Mouse (Mus musculus): Measurements from ENCODE around the gene Dexi. TPM values are rescaled to one million over a fixed set of nuclear protein-coding genes. Genes with fewer than 3 reads are reported as not detected.
A peak's percentile ranks its signal among the peaks of the same experiment; 100 is the strongest.

Dexi gene
- polyA plus RNA-seq (2015; fragmentation: Nextera tagmentation; extraction: Ambion mirVana): 25.5 and 25.6 TPM in 2 replicates

GRCm38 (mm10) chr16:10542698-10543365, at the start of gene Dexi:
Dexi (minus strand) TSS chr16:10543054.
- H3K36me3 ChIP-seq: no peaks in the 10 kb centered on the region
- H3K4me1 ChIP-seq: peaks cover 45% of the 10 kb centered on the region
- peak within 1 kb of the TSS; percentile 85 for H3K4me2 ChIP-seq
- peak; percentile 93 for ATAC-seq (ENCODE audit: borderline replicate concordance, extremely low read depth, low FRiP score, low TSS enrichment)
- peak within 1 kb of the TSS; percentile 83 for H3K9ac ChIP-seq
- H3K9me3 ChIP-seq: no peaks in the 10 kb centered on the region
- H3K4me3 ChIP-seq: peak within 1 kb of the TSS; percentile 72
- WGBS: under 1% methylated on average over 60 of the region's 61 CpGs
- peak within 1 kb of the TSS; percentile 89 for H3K27ac ChIP-seq
- H3K27me3 ChIP-seq: no peaks in the 10 kb centered on the region

GRCm38 (mm10) chr16:10586546-10586945, 43.7 kb upstream of the Dexi start:
- ATAC-seq (ENCODE audit: borderline replicate concordance, extremely low read depth, low FRiP score, low TSS enrichment): no peak
- WGBS: 70% methylated on average over 3 of the region's 3 CpGs
- H3K36me3 ChIP-seq: no peaks in the 10 kb centered on the region; the same call in 1 of the 2 replicates
- H3K27ac ChIP-seq: no peak overlapping the region
- H3K4me2 ChIP-seq: no peak overlapping the region
- H3K9me3 ChIP-seq: no peaks in the 10 kb centered on the region
- no peaks in the 10 kb centered on the region for H3K27me3 ChIP-seq
- no peak overlapping the region for H3K9ac ChIP-seq
- no peaks in the 10 kb centered on the region for H3K4me1 ChIP-seq
- H3K4me3 ChIP-seq: no peak overlapping the region

DNA sequence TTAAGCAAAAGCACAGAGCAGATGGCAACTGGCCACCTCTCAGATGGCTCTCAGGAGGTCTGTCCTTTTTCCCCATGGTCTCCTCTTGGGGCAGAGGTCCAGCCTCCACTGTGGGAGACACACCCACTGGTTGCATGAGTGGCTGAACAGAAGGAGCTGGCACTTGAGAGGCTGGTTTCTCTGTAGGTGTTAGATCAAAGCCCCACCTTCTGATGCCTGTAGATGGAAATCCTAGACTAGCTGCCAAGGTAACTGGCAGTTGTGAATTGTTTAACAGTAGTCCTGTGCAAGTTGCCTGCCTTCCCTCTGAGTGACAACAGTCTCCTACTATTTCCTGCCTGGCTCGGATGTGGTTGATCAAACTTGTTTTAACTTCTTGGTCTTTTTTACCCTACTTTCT, 42.3 kb upstream of the Dexi start:
- no peak overlapping the region for H3K27ac ChIP-seq
- H3K4me3 ChIP-seq: no peak overlapping the region
- H3K4me2 ChIP-seq: no peak overlapping the region
- no peaks in the 10 kb centered on the region for H3K27me3 ChIP-seq
- ATAC-seq (ENCODE audit: borderline replicate concordance, extremely low read depth, low FRiP score, low TSS enrichment): no peak
- 57% methylated on average over 1 of the region's 1 CpGs for WGBS
- H3K9me3 ChIP-seq: no peaks in the 10 kb centered on the region
- no peak overlapping the region for H3K9ac ChIP-seq
- 0 out of 2 replicates have a peak, but pooled peaks cover 3% of the 10 kb centered on the region for H3K36me3 ChIP-seq
- H3K4me1 ChIP-seq: no peaks in the 10 kb centered on the region

DNA sequence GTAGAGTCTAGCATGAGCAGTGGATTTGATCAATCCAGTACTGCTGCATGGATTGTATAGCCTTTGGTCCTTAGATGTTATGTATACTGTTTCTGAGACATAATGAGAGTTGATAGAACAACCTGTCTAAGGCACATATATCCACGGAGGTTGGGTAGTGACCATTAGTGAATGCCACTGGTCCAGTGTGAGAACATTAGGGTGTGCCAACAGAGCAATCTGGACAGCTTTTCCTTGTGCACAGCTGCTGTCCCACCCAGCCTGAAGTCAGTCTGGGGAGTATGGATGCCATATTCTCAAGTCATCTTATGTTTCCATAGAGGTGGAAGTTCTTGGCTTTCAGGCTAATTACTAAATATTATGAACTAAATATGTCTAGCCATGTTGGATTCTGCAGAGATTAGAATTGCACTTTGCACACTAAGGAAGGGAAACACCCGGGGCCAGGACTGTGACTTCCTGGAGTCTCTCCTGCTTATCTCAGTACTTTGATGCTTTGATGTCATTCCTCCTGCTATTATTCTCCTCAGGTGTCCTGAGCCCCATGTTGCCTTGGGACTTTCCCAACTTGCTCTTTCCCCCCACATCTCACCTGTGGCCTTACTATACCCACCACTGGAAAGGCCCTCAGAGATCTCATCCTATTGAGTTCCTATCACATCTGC, 38.5 kb upstream of the Dexi start:
- peaks cover 6% of the 10 kb centered on the region for H3K36me3 ChIP-seq

GRCm38 (mm10) chr16:10578376-10578775, 35.5 kb upstream of the Dexi start:
- no peak overlapping the region for H3K9ac ChIP-seq
- no peak overlapping the region for H3K27ac ChIP-seq
- no peaks in the 10 kb centered on the region for H3K4me1 ChIP-seq
- no peak overlapping the region for H3K4me3 ChIP-seq
- no peak for ATAC-seq (ENCODE audit: borderline replicate concordance, extremely low read depth, low FRiP score, low TSS enrichment)
- no peak overlapping the region for H3K4me2 ChIP-seq
- H3K27me3 ChIP-seq: no peaks in the 10 kb centered on the region
- peaks cover 18% of the 10 kb centered on the region for H3K36me3 ChIP-seq
- 58% methylated on average over 1 of the region's 1 CpGs for WGBS
- H3K9me3 ChIP-seq: no peaks in the 10 kb centered on the region

More for the DNA sequence above, 38.5 kb upstream of the Dexi start:
- Histone ChIP-seq H3K27me3 (no peaks in the 10 kb centered on the region), H3K4me2 (no peak overlapping the region), H3K9me3 (no peaks in the 10 kb centered on the region), H3K9ac (no peak overlapping the region), H3K4me3 (no peak overlapping the region), H3K4me1 (no peaks in the 10 kb centered on the region), H3K27ac (no peak overlapping the region)
- no peak for ATAC-seq (ENCODE audit: borderline replicate concordance, extremely low read depth, low FRiP score, low TSS enrichment)
- WGBS: 79% methylated on average over 2 of the region's 2 CpGs

DNA sequence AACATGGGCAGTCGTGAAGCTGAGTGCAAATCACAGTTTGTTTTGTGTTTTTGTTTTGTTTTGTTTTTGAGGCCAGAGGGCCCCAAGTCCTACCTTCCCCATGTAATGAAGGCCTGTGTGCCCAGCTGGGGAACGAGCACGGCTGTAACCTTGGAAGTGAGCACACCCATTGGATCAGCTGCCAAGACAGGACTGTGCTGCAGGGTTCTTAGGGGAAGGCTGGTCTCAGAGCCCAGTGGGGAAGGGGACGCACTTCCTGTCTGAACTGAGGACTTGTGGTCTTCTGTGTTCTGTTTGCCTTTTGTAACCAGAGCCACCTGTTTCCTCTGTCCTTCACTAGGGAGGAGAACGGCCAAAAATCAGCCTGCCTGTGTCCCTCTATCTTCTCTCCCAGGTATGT, 34.7 kb upstream of the Dexi start:
- no peak for ATAC-seq (ENCODE audit: borderline replicate concordance, extremely low read depth, low FRiP score, low TSS enrichment)
- Histone ChIP-seq H3K4me2 (no peak overlapping the region), H3K9ac (no peak overlapping the region), H3K36me3 (peaks cover 20% of the 10 kb centered on the region), H3K4me1 (no peaks in the 10 kb centered on the region), H3K27me3 (no peaks in the 10 kb centered on the region), H3K27ac (no peak overlapping the region), H3K9me3 (no peaks in the 10 kb centered on the region), H3K4me3 (no peak overlapping the region)
- WGBS: 57% methylated on average over 5 of the region's 5 CpGs

- H3K4me3 ChIP-seq: no peak overlapping the region
- no peak overlapping the region for H3K27ac ChIP-seq
- WGBS: 86% methylated on average over 4 of the region's 4 CpGs
- H3K27me3 ChIP-seq: no peaks in the 10 kb centered on the region
- no peak overlapping the region for H3K9ac ChIP-seq
- no peak overlapping the region for H3K4me2 ChIP-seq
- H3K4me1 ChIP-seq: no peaks in the 10 kb centered on the region
- no peaks in the 10 kb centered on the region for H3K9me3 ChIP-seq
- peaks cover 20% of the 10 kb centered on the region for H3K36me3 ChIP-seq
- ATAC-seq (ENCODE audit: borderline replicate concordance, extremely low read depth, low FRiP score, low TSS enrichment): no peak
These were observed 33.1 kb upstream of the Dexi start for GRCm38 (mm10) chr16:10575915-10576314.

- ATAC-seq (ENCODE audit: borderline replicate concordance, extremely low read depth, low FRiP score, low TSS enrichment): no peak
- Histone ChIP-seq H3K4me2 (no peak overlapping the region), H3K27ac (no peak overlapping the region), H3K27me3 (no peaks in the 10 kb centered on the region), H3K4me1 (no peaks in the 10 kb centered on the region), H3K9ac (no peak overlapping the region), H3K9me3 (no peaks in the 10 kb centered on the region), H3K36me3 (peaks cover 21% of the 10 kb centered on the region), H3K4me3 (no peak overlapping the region)
- WGBS: 64% methylated on average over 2 of the region's 2 CpGs
These were observed 32.1 kb upstream of the Dexi start for GRCm38 (mm10) chr16:10574936-10575335.

DNA sequence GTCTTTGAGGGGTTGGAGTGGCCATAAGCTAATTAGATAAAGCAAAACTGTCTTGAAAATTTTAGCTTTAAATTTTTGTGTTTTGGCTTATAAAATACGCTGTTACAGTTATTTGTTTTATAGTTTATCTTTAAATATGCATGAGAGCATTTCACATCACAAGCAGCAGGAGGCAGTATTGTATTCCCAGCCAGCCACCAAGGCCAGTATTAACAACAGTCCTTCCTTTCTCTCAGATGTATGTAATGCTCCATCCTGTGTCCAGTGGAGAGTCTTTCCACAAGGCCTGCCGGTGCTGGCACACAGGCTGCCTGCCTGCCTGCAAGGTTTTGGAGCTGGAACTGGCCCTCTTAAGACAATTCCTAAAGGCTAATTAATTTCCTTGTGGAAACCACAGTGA, 29.0 kb upstream of the Dexi start:
- H3K36me3 ChIP-seq: peaks cover 25% of the 10 kb centered on the region; the same call in 1 of the 2 replicates
- H3K4me1 ChIP-seq: no peaks in the 10 kb centered on the region
- no peak overlapping the region for H3K9ac ChIP-seq
- no peaks in the 10 kb centered on the region for H3K27me3 ChIP-seq
- H3K27ac ChIP-seq: no peak overlapping the region
- no peak overlapping the region for H3K4me3 ChIP-seq
- 39% methylated on average over 2 of the region's 2 CpGs for WGBS
- ATAC-seq (ENCODE audit: borderline replicate concordance, extremely low read depth, low FRiP score, low TSS enrichment): no peak
- H3K4me2 ChIP-seq: no peak overlapping the region
- no peaks in the 10 kb centered on the region for H3K9me3 ChIP-seq

- no peak overlapping the region for H3K4me2 ChIP-seq
- ATAC-seq (ENCODE audit: borderline replicate concordance, extremely low read depth, low FRiP score, low TSS enrichment): no peak
- no peaks in the 10 kb centered on the region for H3K9me3 ChIP-seq
- no peaks in the 10 kb centered on the region for H3K27me3 ChIP-seq
- H3K4me3 ChIP-seq: no peak overlapping the region
- H3K9ac ChIP-seq: no peak overlapping the region
- no peaks in the 10 kb centered on the region for H3K4me1 ChIP-seq
- 59% methylated on average over 1 of the region's 1 CpGs for WGBS
- peaks cover 25% of the 10 kb centered on the region; the same call in 1 of the 2 replicates for H3K36me3 ChIP-seq
- no peak overlapping the region for H3K27ac ChIP-seq
These were observed 27.9 kb upstream of the Dexi start for GRCm38 (mm10) chr16:10570708-10571107.

DNA sequence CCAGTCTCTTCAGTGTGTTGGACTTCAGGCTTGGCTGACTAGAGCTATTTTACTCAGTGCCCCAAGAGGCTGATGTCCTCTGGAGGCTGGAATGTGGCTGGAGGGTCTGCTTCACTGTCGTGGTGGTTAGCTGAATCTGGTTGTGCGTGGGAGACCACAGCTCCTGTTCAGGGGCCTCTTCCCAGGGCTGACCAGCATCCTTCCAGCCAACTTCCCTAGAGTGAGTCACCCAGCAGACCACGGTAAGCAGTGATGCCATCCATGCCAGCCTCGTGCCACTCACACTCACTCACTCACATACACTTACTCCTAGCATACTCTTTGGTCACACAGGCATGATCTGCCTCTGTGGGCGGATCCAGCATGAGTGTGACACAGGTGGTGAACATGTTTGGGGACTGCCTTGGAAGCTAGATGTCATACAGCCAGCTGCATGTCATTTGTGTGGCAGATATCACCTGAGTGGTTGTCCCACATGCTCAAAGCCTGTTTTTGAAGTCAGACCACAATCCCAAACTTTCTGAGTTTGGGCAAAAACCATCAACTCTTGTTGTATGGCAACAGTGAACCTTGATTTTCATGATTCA, 27.0 kb upstream of the Dexi start:
- Histone ChIP-seq H3K4me2 (no peak overlapping the region), H3K9me3 (no peaks in the 10 kb centered on the region), H3K9ac (no peak overlapping the region), H3K4me1 (no peaks in the 10 kb centered on the region), H3K27ac (no peak overlapping the region), H3K4me3 (no peak overlapping the region), H3K27me3 (no peaks in the 10 kb centered on the region), H3K36me3 (peaks cover 25% of the 10 kb centered on the region; the same call in 1 of the 2 replicates)
- no peak for ATAC-seq (ENCODE audit: borderline replicate concordance, extremely low read depth, low FRiP score, low TSS enrichment)
- 82% methylated on average over 5 of the region's 5 CpGs for WGBS

- 0 out of 2 replicates have a peak, but pooled peaks cover 12% of the 10 kb centered on the region for H3K36me3 ChIP-seq
- ATAC-seq (ENCODE audit: borderline replicate concordance, extremely low read depth, low FRiP score, low TSS enrichment): no peak
These were observed 24.3 kb upstream of the Dexi start for GRCm38 (mm10) chr16:10567153-10567552.

More at GRCm38 (mm10) chr16:10567153-10567552, 24.3 kb upstream of the Dexi start:
- Histone ChIP-seq H3K4me2 (no peak overlapping the region), H3K9me3 (no peaks in the 10 kb centered on the region), H3K27ac (no peak overlapping the region), H3K27me3 (no peaks in the 10 kb centered on the region), H3K9ac (no peak overlapping the region), H3K4me1 (no peaks in the 10 kb centered on the region), H3K4me3 (no peak overlapping the region)
- WGBS: 89% methylated on average over 4 of the region's 4 CpGs
